Mouse (Mus musculus) midbrain, postnatal 0 days (tissue): ENCODE results near the gene Fbxo28. TPM values are rescaled to one million over a fixed set of nuclear protein-coding genes. Genes with fewer than 3 reads are reported as not detected.

Experiments
- ATAC-seq: fragments of 200-750 bp; cut with Nextera tagmentation; 2 replicates; pipeline ENCODE4 v1.8.0; 2017; ENCODE audit warnings: moderate number of reproducible peaks, mild to moderate bottlenecking, moderate TSS enrichment, moderate library complexity; ENCODE audit not compliant: low FRiP score
- DNase-seq: peaks from one replicate; pipeline ENCODE4 v3.0.0-alpha.2; 2015; ENCODE audit warnings: low spot score
- H3K27ac ChIP-seq: fragments of 300-500 bp; sonication (generic); 2 replicates; pipeline ENCODE4 v1.5.1; 2014; ENCODE audit warnings: low read depth, mild to moderate bottlenecking, low read length, mixed read lengths
- H3K27me3 ChIP-seq: fragments of 300-500 bp; sonication (generic); 2 replicates; pipeline ENCODE4 v1.6.1; 2014; ENCODE audit warnings: low read length, control low read depth, mixed read lengths; ENCODE audit not compliant: insufficient read depth
- H3K36me3 ChIP-seq: fragments of 300-500 bp; sonication (generic); 2 replicates; pipeline ENCODE4 v1.6.1; 2014; ENCODE audit warnings: low read length, control low read depth, mixed read lengths; ENCODE audit not compliant: insufficient read depth
- H3K4me1 ChIP-seq: fragments of 300-500 bp; sonication (generic); 2 replicates; pipeline ENCODE4 v1.6.1; 2014; ENCODE audit warnings: mild to moderate bottlenecking, control low read depth, antibody characterized with exemption, low read length, mixed read lengths; ENCODE audit not compliant: insufficient read depth
- H3K4me2 ChIP-seq: fragments of 300-500 bp; sonication (generic); 2 replicates; pipeline ENCODE4 v1.6.1; 2014; ENCODE audit warnings: low read depth, mild to moderate bottlenecking, low read length, mixed read lengths; ENCODE audit not compliant: poor library complexity, severe bottlenecking
- H3K4me3 ChIP-seq: fragments of 300-500 bp; sonication (generic); 2 replicates; pipeline ENCODE4 v1.5.1; 2014; ENCODE audit warnings: low read depth, mild to moderate bottlenecking, low read length, moderate library complexity
- H3K9ac ChIP-seq: fragments of 300-500 bp; sonication (generic); replicated peaks from 2 replicates; pipeline ENCODE4 v1.6.1; 2014; ENCODE audit warnings: mild to moderate bottlenecking, low read length, moderate library complexity, mixed read lengths; ENCODE audit not compliant: poor library complexity, severe bottlenecking
- H3K9me3 ChIP-seq: fragments of 300-500 bp; sonication (generic); 2 replicates; pipeline ENCODE4 v1.6.1; 2016; ENCODE audit warnings: low read length, control low read depth
- CTCF ChIP-seq: IDR thresholded peaks from 2 replicates; pipeline ENCODE4 v1.5.1; 2016; ENCODE audit warnings: antibody characterized with exemption, mild to moderate bottlenecking
- WGBS: fragments of 180-500 bp; shearing (Covaris S2); extraction: QIAGEN DNeasy Blood & Tissue Kit; methylation state at CpG from one replicate; pipeline ENCODE4 v1.1.7; 2014; 5-methylcytosine and 5-hydroxymethylcytosine counted together
- polyA plus RNA-seq: library from polyadenylated mRNA; unstranded; fragments of >200 nt; fragmentation: Nextera tagmentation; extraction: Ambion mirVana; gene quantifications from 2 replicates; pipeline ENCODE4 v1.2.1, GENCODE M21; 2015
- total RNA-seq: library from RNA; depleted of rRNA; stranded (reverse); fragments of >200 nt; gene quantifications from 2 replicates; pipeline ENCODE4 v1.2.3, GENCODE M21; 2014

The Fbxo28 gene
- total and polyA plus RNA-seq, 2 experiments from 2014 or later = 14.5 to 32.2 TPM

GRCm38 (mm10) chr1:182302916-182303315 lies 38.5 kb downstream of the Fbxo28 start:
- H3K27ac ChIP-seq = no peak overlapping the region
- H3K27me3 ChIP-seq = no peaks in the 10 kb centered on the region
- no peaks in the 10 kb centered on the region for H3K4me1 ChIP-seq
- ATAC-seq (no peak), DNase-seq (no peak)
- H3K9ac ChIP-seq = no peak overlapping the region
- H3K4me3 ChIP-seq = no peak overlapping the region
- no peak for TF ChIP-seq CTCF
- no peaks in the 10 kb centered on the region for H3K36me3 ChIP-seq
- 92% methylated on average over 5 of the region's 5 CpGs for WGBS
- H3K4me2 ChIP-seq = no peak overlapping the region
- no peaks in the 10 kb centered on the region for H3K9me3 ChIP-seq

- H3K27me3 ChIP-seq = no peaks in the 10 kb centered on the region
- no peak for TF ChIP-seq CTCF
- no peak overlapping the region for H3K4me2 ChIP-seq
- H3K4me3 ChIP-seq = no peak overlapping the region
- H3K36me3 ChIP-seq = no peaks in the 10 kb centered on the region
- H3K9me3 ChIP-seq = no peaks in the 10 kb centered on the region
- H3K4me1 ChIP-seq = no peaks in the 10 kb centered on the region
- H3K9ac ChIP-seq = no peak overlapping the region
- no peak overlapping the region for H3K27ac ChIP-seq
- ATAC-seq = no peak
- DNase-seq = no peak
- WGBS = 87% methylated on average over 6 of the region's 6 CpGs
Observed at GRCm38 (mm10) chr1:182302176-182302870, 39.1 kb downstream of the Fbxo28 start.

DNA sequence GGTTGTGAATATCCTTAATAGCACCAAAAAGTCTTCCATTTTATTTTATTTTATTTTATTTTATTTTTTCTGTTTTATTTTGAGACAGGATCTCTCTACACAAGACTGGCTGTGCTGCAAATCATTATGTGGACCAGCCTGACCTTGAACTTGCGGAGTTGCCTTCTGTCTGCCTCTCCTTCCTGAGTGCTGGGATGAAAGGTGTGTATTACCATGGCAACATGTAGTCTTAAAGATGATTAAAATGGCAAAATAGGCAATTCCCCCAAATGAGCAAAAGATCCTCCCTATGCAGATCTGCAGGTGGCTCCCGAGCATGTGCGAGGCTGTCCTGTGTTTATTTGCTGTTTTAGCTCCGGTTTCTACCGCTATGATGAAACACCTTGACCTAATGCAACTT lies 43.6 kb downstream of the Fbxo28 start:
- Histone ChIP-seq H3K27me3 (no peaks in the 10 kb centered on the region), H3K4me1 (no peaks in the 10 kb centered on the region), H3K4me3 (no peak overlapping the region), H3K9ac (no peak overlapping the region), H3K27ac (no peak overlapping the region), H3K9me3 (no peaks in the 10 kb centered on the region), H3K36me3 (no peaks in the 10 kb centered on the region), H3K4me2 (no peak overlapping the region)
- WGBS = 93% methylated on average over 5 of the region's 5 CpGs
- no peak for DNase-seq
- no peak for TF ChIP-seq CTCF
- no peak for ATAC-seq

- Histone ChIP-seq H3K9ac (no peak overlapping the region), H3K36me3 (no peaks in the 10 kb centered on the region), H3K4me3 (no peak overlapping the region), H3K9me3 (no peaks in the 10 kb centered on the region), H3K4me2 (no peak overlapping the region), H3K27ac (no peak overlapping the region), H3K4me1 (no peaks in the 10 kb centered on the region), H3K27me3 (no peaks in the 10 kb centered on the region)
- TF ChIP-seq CTCF = no peak
- WGBS = 44% methylated on average over 3 of the region's 3 CpGs
- ATAC-seq = no peak
- no peak for DNase-seq
Observed at GRCm38 (mm10) chr1:182297246-182297645, 44.2 kb downstream of the Fbxo28 start.

- no peak overlapping the region for H3K27ac ChIP-seq
- no peak overlapping the region for H3K9ac ChIP-seq
- H3K4me2 ChIP-seq = no peak overlapping the region
- no peaks in the 10 kb centered on the region for H3K9me3 ChIP-seq
- DNase-seq = no peak
- H3K36me3 ChIP-seq = no peaks in the 10 kb centered on the region
- no peaks in the 10 kb centered on the region for H3K4me1 ChIP-seq
- no peak for ATAC-seq
- no peak overlapping the region for H3K4me3 ChIP-seq
- no peaks in the 10 kb centered on the region for H3K27me3 ChIP-seq
- no peak for TF ChIP-seq CTCF
- WGBS = 62% methylated on average over 6 of the region's 6 CpGs
Observed at GRCm38 (mm10) chr1:182296816-182297215, 44.6 kb downstream of the Fbxo28 start.

DNA sequence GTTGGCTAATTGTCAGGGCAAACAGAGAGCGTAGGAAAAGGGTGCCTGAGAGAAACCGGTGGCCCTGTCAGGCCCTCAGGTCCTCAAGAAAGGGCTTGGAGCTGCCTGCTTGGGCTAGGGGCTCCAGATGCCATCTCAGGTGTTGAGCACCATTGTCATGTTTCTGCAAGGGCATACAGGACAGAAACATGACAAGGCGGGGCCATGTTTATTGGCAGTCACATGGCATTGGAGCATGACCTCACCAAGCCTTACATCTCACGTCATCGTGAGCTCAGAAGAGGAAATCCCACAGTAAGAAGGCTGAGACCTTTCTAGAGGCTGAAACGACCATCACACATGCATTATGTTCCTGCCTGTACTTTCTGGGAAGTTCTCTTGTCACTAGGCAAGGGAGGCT lies 45.3 kb downstream of the Fbxo28 start:
- Histone ChIP-seq H3K27ac (no peak overlapping the region), H3K9me3 (no peaks in the 10 kb centered on the region), H3K4me2 (no peak overlapping the region), H3K4me3 (no peak overlapping the region), H3K36me3 (no peaks in the 10 kb centered on the region), H3K27me3 (no peaks in the 10 kb centered on the region), H3K9ac (no peak overlapping the region), H3K4me1 (no peaks in the 10 kb centered on the region)
- DNase-seq = no peak
- 90% methylated on average over 6 of the region's 6 CpGs for WGBS
- no peak for TF ChIP-seq CTCF
- no peak for ATAC-seq
